Mouse (Mus musculus) intestine, embryonic 16.5 days (tissue): Measurements from ENCODE around the gene Myl3. TPM values are rescaled to one million over a fixed set of nuclear protein-coding genes. Genes with fewer than 3 reads are reported as not detected.

Experiments
- ATAC-seq: fragments of 200-750 bp; cut with Nextera tagmentation; 2 replicates; pipeline ENCODE4 v1.8.0; 2017; ENCODE audit warnings: moderate TSS enrichment, moderate library complexity
- H3K27ac ChIP-seq: fragments of 300-500 bp; sonication (generic); 2 replicates; pipeline ENCODE4 v1.5.1; 2014; ENCODE audit warnings: mild to moderate bottlenecking, low read length
- H3K27me3 ChIP-seq: fragments of 300-500 bp; sonication (generic); replicated peaks from 2 replicates; pipeline ENCODE4 v1.6.1; 2014; ENCODE audit warnings: low read length, control low read depth, mixed read lengths; ENCODE audit not compliant: control insufficient read depth, insufficient read depth
- H3K36me3 ChIP-seq: fragments of 300-500 bp; sonication (generic); 2 replicates; pipeline ENCODE4 v1.6.1; 2014; ENCODE audit warnings: low read length, control low read depth; ENCODE audit not compliant: control insufficient read depth, insufficient read depth
- H3K4me1 ChIP-seq: fragments of 300-500 bp; sonication (generic); 2 replicates; pipeline ENCODE4 v1.6.1; 2014; ENCODE audit warnings: low read length, control low read depth, mixed read lengths; ENCODE audit not compliant: control insufficient read depth, insufficient read depth
- H3K4me2 ChIP-seq: fragments of 300-500 bp; sonication (generic); 2 replicates; pipeline ENCODE4 v1.6.1; 2014; ENCODE audit warnings: low read depth, low read length, control low read depth
- H3K4me3 ChIP-seq: fragments of 300-500 bp; sonication (generic); 2 replicates; pipeline ENCODE4 v1.5.1; 2014; ENCODE audit warnings: mild to moderate bottlenecking, low read length
- H3K9ac ChIP-seq: fragments of 300-500 bp; sonication (generic); 2 replicates; pipeline ENCODE4 v1.6.1; 2014; ENCODE audit warnings: low read depth, low read length
- H3K9me3 ChIP-seq: fragments of 300-500 bp; sonication (generic); 2 replicates; pipeline ENCODE4 v1.6.1; 2016; ENCODE audit warnings: low read length, control low read depth; ENCODE audit not compliant: control insufficient read depth
- WGBS: fragments of 180-500 bp; shearing (Covaris S2); extraction: QIAGEN DNeasy Blood & Tissue Kit; methylation state at CpG from one replicate; pipeline ENCODE4 v1.1.7; 2014; 5-methylcytosine and 5-hydroxymethylcytosine counted together
- polyA plus RNA-seq: library from polyadenylated mRNA; unstranded; fragments of >200 nt; fragmentation: Nextera tagmentation; extraction: Ambion mirVana; gene quantifications from 2 replicates; pipeline ENCODE4 v1.2.1, GENCODE M21; 2015

The Myl3 gene
- polyA plus RNA-seq, 1 experiment from 2014 or later, result 0.71 TPM

DNA sequence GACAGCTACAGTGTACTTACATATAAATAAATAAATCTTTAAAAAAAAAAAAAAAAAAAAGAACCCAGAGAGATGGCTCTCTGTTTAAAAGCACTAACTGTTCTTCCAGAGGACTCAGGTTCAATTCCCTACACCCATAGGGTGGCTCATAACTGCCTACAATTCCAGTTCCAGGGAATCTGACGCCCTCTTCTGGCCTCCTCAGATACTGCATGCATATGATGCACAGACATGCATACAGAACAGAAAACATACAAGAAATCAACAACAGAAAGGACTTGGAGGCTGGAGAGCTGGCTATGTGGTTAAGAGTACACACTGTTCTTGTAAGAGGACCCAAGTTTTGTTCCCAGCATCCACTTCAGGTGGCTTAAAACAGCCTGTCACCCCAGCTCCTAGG lies 3.6 kb upstream of the Myl3 start:
- peaks cover 9% of the 10 kb centered on the region; the same call in 1 of the 2 replicates for H3K27me3 ChIP-seq
- peaks cover 27% of the 10 kb centered on the region for H3K4me1 ChIP-seq
- no peak overlapping the region for H3K27ac ChIP-seq
- no peaks in the 10 kb centered on the region for H3K9me3 ChIP-seq
- H3K4me2 ChIP-seq, result no peak overlapping the region
- no peaks in the 10 kb centered on the region for H3K36me3 ChIP-seq
- no peak for ATAC-seq
- no peak overlapping the region for H3K9ac ChIP-seq
- H3K4me3 ChIP-seq, result no peak overlapping the region
- 50% methylated on average over 1 of the region's 1 CpGs for WGBS

DNA sequence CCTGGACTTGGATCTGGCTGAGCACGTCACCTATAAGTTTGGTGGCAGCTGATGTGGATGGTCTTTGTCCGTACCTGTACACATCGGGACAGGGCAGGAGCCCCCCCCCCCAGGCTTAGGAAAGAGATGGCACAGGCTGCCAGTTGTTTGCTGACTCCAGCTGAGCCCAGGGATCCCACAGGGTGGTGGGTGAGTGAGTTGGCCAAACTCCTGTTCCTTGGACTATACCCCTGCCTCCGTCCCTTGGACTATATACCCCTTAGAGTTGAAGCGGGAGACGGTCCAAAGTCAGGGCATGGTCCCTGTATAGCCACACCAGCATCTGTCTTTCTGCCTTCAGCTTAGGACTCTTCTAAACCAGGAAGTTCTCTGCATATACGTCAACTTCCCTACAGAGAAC lies 1.7 kb upstream of the Myl3 start:
- no peaks in the 10 kb centered on the region for H3K36me3 ChIP-seq
- no peak overlapping the region for H3K4me3 ChIP-seq
- no peak overlapping the region for H3K9ac ChIP-seq
- ATAC-seq, result no peak
- no peak overlapping the region for H3K4me2 ChIP-seq
- H3K27ac ChIP-seq, result no peak overlapping the region
- WGBS, result 84% methylated on average over 7 of the region's 7 CpGs
- peaks cover 19% of the 10 kb centered on the region for H3K4me1 ChIP-seq
- H3K27me3 ChIP-seq, result peaks cover 13% of the 10 kb centered on the region; the same call in 1 of the 2 replicates
- no peaks in the 10 kb centered on the region for H3K9me3 ChIP-seq

DNA sequence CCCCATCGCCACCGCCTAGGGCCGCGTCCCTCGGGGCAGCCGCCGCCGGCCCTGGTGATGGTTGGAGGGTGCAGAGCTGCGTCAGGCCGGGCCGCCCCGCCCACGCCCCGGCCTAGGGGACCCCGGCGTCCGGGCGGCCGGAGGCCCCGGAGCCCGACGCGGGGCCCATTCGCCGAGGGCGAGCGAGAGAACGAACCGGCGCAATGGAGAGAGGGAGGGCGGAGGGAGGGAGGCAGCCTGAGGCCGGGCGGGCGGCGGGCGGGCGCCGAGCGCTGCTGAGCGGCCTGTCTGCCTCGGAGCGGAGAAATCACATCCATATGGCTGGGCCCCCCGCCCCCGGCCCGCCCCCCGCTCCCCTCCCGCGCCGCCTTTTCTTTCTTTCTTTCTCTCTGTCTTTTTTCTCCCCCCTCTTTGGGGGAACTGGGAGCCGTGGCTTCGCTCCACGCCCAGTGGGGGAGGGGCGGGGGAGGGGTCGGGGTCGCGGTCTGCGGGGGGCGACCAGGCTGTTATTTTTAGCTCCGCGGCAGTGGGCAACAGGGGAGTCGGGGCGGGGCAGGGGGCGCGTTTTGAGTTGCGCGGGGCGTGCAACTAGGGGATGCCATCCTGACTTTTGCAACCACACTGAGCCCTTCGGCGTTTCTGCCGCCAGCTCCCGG lies 762 bp downstream of the Myl3 start:
- H3K9ac ChIP-seq, result peak overlapping the region; percentile 77
- WGBS, result under 1% methylated on average over 59 of the region's 71 CpGs
- no peaks in the 10 kb centered on the region for H3K9me3 ChIP-seq
- H3K4me2 ChIP-seq, result peak overlapping the region; percentile 88
- peaks cover 12% of the 10 kb centered on the region; the same call in 1 of the 2 replicates for H3K4me1 ChIP-seq
- H3K36me3 ChIP-seq, result no peaks in the 10 kb centered on the region
- peaks cover 11% of the 10 kb centered on the region; the same call in 1 of the 2 replicates for H3K27me3 ChIP-seq
- H3K4me3 ChIP-seq, result peak overlapping the region; percentile 66
- peak; percentile 71 for ATAC-seq
- H3K27ac ChIP-seq, result peak overlapping the region; percentile 74

DNA sequence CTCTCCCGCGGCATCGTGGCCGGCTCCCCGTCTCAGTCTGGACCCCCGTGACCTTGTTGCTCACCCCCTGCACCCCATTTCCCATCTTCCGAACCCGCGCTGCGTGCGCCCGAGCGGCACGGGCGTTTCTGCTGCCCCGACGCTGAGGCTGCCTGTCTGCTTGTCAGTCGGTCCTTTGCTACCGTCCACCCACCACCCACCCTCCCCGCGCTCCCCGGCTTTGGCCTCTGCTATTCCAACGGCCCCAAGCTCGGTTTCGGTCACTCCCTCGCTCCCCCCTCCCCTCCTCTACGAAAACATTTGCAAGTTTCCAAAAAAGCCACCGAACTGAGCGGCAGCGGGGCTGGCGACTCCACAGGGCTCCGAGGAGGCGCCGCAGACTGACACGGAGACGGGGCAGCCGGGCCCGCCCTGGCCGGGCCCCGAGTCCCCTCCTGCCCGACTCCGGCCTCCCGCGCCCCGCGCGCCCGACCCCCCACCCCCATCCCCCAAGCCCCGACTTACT lies 1.3 kb downstream of the Myl3 start:
- H3K9me3 ChIP-seq, result no peaks in the 10 kb centered on the region
- H3K4me1 ChIP-seq, result peaks cover 12% of the 10 kb centered on the region; the same call in 1 of the 2 replicates
- peak overlapping the region; percentile 74 for H3K27ac ChIP-seq
- H3K36me3 ChIP-seq, result no peaks in the 10 kb centered on the region
- H3K9ac ChIP-seq, result peak overlapping the region; percentile 77
- H3K4me2 ChIP-seq, result peak overlapping the region; percentile 88
- H3K4me3 ChIP-seq, result peak overlapping the region; percentile 66
- H3K27me3 ChIP-seq, result peaks cover 11% of the 10 kb centered on the region; the same call in 1 of the 2 replicates
- ATAC-seq, result peak; percentile 39
- whole genome bisulfite sequencing, result under 1% methylated on average over 43 of the region's 49 CpGs

DNA sequence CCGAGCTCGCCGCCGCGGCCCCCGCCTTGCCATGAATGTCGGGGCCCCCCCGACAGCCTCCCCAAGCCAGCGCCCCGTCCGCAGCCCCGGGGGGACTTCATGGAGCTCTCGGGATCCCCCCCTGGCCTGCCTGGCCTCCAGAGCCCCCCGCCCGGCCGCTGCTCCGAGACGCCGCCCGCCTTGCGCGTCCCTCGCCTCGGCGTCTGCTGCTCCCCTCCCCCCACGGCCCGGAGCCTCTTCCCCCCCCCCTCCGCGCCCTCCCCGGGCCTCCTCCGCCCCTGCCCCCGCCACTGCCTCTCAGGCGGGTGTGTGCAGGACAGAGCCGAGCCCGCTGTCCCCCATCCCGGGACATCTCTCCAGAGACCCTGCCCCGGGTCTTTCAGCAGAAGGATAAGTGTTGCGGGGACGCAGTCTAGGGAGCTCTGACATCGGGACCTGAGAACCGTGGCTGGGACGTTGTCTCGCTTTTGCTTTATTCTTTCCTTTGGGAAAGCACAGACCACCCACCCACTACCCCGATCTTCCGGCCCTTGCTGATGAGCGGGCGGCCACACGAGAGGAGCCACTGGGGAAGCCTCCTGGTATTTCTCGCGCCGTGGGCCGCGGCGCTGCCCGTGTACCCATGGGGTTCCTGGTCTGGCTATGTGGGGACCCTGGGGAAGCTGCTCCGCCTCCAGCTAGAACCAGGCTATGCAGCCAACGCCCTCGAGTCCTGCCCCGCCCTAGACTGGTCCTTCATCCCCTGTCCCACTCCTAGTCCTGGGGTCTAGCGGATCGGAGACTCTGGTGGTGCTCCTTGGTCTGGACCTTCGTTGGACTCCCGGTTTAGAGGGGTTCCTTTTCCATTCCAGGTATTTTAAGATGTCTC lies 2.0 kb downstream of the Myl3 start:
- H3K4me1 ChIP-seq, result peaks cover 12% of the 10 kb centered on the region; the same call in 1 of the 2 replicates
- H3K4me3 ChIP-seq, result peak overlapping the region; percentile 66
- H3K4me2 ChIP-seq, result peak overlapping the region; percentile 88
- H3K9ac ChIP-seq, result peak overlapping the region; percentile 77
- peaks cover 11% of the 10 kb centered on the region; the same call in 1 of the 2 replicates for H3K27me3 ChIP-seq
- H3K36me3 ChIP-seq, result no peaks in the 10 kb centered on the region
- WGBS, result 4% methylated on average over 53 of the region's 63 CpGs
- no peaks in the 10 kb centered on the region for H3K9me3 ChIP-seq
- ATAC-seq, result peak; percentile 45
- peak overlapping the region; percentile 74 for H3K27ac ChIP-seq

DNA sequence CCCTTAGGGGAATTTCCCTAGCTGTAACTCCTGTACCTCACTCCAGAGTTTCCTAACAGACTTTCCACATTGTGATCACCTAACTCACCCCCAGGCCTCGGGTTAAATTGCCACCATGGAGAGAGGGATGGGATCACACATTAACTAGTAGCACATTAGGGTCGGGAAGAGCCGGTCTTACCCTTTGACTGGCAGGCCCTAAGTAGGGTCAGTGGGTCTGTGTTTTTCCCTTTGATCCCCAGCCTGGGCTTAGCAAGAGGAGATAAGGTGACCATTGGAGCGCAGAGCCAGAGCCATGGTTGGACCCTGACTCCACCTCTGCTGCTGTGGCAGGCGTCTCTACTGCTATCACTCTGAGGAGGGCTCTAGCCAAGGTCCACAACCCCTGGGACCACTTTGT lies 4.1 kb downstream of the Myl3 start:
- no peak overlapping the region for H3K9ac ChIP-seq
- no peak overlapping the region for H3K27ac ChIP-seq
- WGBS, result 34% methylated on average over 5 of the region's 5 CpGs
- peaks cover 12% of the 10 kb centered on the region; the same call in 1 of the 2 replicates for H3K4me1 ChIP-seq
- no peak overlapping the region for H3K4me2 ChIP-seq
- no peaks in the 10 kb centered on the region for H3K36me3 ChIP-seq
- H3K9me3 ChIP-seq, result no peaks in the 10 kb centered on the region
- H3K27me3 ChIP-seq, result peaks cover 11% of the 10 kb centered on the region; the same call in 1 of the 2 replicates
- H3K4me3 ChIP-seq, result no peak overlapping the region
- no peak for ATAC-seq

DNA sequence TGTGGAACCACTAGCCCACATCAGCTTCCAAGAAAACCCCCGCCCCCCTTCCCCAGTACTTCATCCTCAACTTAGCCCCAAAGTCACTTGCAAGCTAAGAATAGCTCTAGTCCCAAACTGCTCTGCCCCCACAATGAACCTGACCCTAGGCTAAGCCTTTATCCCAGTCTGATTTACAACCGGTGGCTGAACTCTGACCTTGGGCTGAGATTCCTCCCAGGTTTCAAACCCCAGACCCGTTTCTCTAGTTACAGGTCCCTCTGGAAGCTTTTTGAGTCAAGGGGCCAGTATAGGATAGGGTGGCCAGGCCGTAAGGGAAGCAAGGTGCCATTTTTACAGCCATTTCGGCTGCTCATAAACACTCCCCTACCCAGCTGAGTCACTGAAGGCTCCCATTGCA lies 4.6 kb downstream of the Myl3 start:
- no peak for ATAC-seq
- Histone ChIP-seq H3K4me1 (peaks cover 12% of the 10 kb centered on the region; the same call in 1 of the 2 replicates), H3K9me3 (no peaks in the 10 kb centered on the region), H3K4me2 (no peak overlapping the region), H3K4me3 (no peak overlapping the region), H3K36me3 (no peaks in the 10 kb centered on the region), H3K27ac (no peak overlapping the region), H3K27me3 (peaks cover 11% of the 10 kb centered on the region; the same call in 1 of the 2 replicates), H3K9ac (no peak overlapping the region)
- 43% methylated on average over 5 of the region's 5 CpGs for WGBS

DNA sequence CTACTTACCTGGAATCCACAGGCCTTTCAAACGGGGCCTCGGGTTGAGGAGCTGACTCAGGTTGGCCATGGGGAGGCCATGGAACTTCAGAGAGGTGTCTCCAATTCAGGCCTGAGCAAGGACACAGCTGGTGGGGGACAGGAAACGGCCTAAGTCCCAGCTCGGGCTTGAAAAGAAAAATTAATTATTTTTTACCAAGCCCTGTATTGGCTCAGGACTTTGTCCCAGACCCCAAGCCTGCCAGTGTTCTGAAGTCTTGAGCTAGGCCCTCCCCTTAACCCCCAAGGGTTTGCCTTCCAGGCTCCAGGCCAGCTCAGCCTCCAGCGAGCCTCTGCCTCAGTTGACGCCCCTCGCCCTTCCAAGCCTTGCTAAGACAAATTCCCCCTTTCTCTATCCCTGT lies 5.3 kb downstream of the Myl3 start, which contains the start of gene Pth1r:
Gene Pth1r (minus strand): TSS at position 185 of the 400 bp plus-strand sequence.
- no peaks in the 10 kb centered on the region for H3K9me3 ChIP-seq
- H3K9ac ChIP-seq, result no peak within 1 kb of the TSS
- no peak within 1 kb of the TSS for H3K4me2 ChIP-seq
- H3K27me3 ChIP-seq, result peaks cover 7% of the 10 kb centered on the region; the same call in 1 of the 2 replicates
- H3K27ac ChIP-seq, result no peak within 1 kb of the TSS
- no peak within 1 kb of the TSS for H3K4me3 ChIP-seq
- 50% methylated on average over 7 of the region's 7 CpGs for whole genome bisulfite sequencing
- no peak for ATAC-seq
- peaks cover 9% of the 10 kb centered on the region; the same call in 1 of the 2 replicates for H3K4me1 ChIP-seq
- H3K36me3 ChIP-seq, result no peaks in the 10 kb centered on the region

DNA sequence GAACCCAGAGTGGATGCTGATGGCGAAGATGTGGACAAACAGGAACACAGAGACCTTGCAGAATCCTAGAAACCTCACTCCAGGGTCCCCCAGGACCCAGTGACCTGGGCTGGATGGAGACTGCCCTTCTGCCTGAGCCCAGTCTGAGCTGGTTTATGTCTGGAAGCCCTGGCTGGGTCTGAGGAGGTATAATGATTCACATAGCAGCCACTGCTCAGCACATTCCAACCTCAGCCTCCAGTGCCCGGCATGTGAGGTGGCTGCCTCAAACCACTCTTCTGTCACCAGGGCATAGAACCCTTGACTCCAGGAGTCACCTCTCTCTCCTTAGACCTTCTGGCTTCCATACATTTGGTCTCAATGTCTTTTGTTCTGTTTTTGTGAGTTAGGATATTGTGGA lies 6.8 kb downstream of the Myl3 start:
- no peaks in the 10 kb centered on the region for H3K9me3 ChIP-seq
- H3K4me1 ChIP-seq, result peaks cover 7% of the 10 kb centered on the region; the same call in 1 of the 2 replicates
- H3K27me3 ChIP-seq, result 0 out of 2 replicates have a peak, but pooled peaks cover 5% of the 10 kb centered on the region
- no peak for ATAC-seq
- no peak overlapping the region for H3K27ac ChIP-seq
- H3K36me3 ChIP-seq, result no peaks in the 10 kb centered on the region
- H3K4me3 ChIP-seq, result no peak overlapping the region
- 67% methylated on average over 2 of the region's 2 CpGs for WGBS
- no peak overlapping the region for H3K4me2 ChIP-seq
- no peak overlapping the region for H3K9ac ChIP-seq
